Mouse (Mus musculus): ENCODE measurements at regions not wholly inside any gene's neighbourhood (a gene's known extent, or its start where the extent isn't known, plus 50 kb on each side); places are given as distances from the start of the nearest gene placed in this dataset.
"Not testable (repeated sequence)": the region's sequence is repeated elsewhere in the genome, so short reads cannot be mapped to it uniquely, and the experiment has no call there.

- H3K36me3 ChIP-seq: no peaks in the 10 kb centered on the region
- no peaks in the 10 kb centered on the region for H3K9me3 ChIP-seq (replicated peaks)
- H3K4me1 ChIP-seq: peaks cover 25% of the 10 kb centered on the region
- no peak overlapping the region for H3K4me3 ChIP-seq
- no peaks in the 10 kb centered on the region for H3K27me3 ChIP-seq (ENCODE audit: low read depth, poor library complexity, severe bottlenecking)
- H3K27ac ChIP-seq: no peak overlapping the region
- no peak for DNase-seq (ENCODE audit: low spot score)
- 79% methylated on average over 5 of the region's 5 CpGs for WGBS
Measured at GRCm38 (mm10) chr5:75398820-75399219, 175.9 kb upstream of the Kit start.

GRCm38 (mm10) chr5:75401734-75402133 is 173.0 kb upstream of the Kit start:
- Histone ChIP-seq H3K27me3 (ENCODE audit: low read depth, poor library complexity, severe bottlenecking) (no peaks in the 10 kb centered on the region), H3K4me3 (no peak overlapping the region), H3K4me1 (peaks cover 46% of the 10 kb centered on the region), H3K9me3 (replicated peaks) (no peaks in the 10 kb centered on the region), H3K27ac (peak overlapping the region; percentile 19; the same call in 1 of the 2 replicates), H3K36me3 (no peaks in the 10 kb centered on the region)
- DNase-seq (ENCODE audit: low spot score): no peak
- WGBS: 51% methylated on average over 3 of the region's 3 CpGs

- H3K27ac ChIP-seq: 0 out of 2 replicates have a peak overlapping the region, but pooled peaks have one; percentile 34
- 86% methylated on average over 3 of the region's 3 CpGs for WGBS
- DNase-seq (ENCODE audit: low spot score): no peak
- H3K9me3 ChIP-seq (replicated peaks): no peaks in the 10 kb centered on the region
- no peak overlapping the region for H3K4me3 ChIP-seq
- H3K36me3 ChIP-seq: no peaks in the 10 kb centered on the region
- peaks cover 54% of the 10 kb centered on the region for H3K4me1 ChIP-seq
- no peaks in the 10 kb centered on the region for H3K27me3 ChIP-seq (ENCODE audit: low read depth, poor library complexity, severe bottlenecking)
Measured at GRCm38 (mm10) chr5:75402631-75403030, 172.1 kb upstream of the Kit start.

- DNase-seq (ENCODE audit: low spot score): no peak
- 91% methylated on average over 5 of the region's 5 CpGs for WGBS
- Histone ChIP-seq H3K27ac (0 out of 2 replicates have a peak overlapping the region, but pooled peaks have one; percentile 76), H3K4me1 (peaks cover 58% of the 10 kb centered on the region), H3K27me3 (ENCODE audit: low read depth, poor library complexity, severe bottlenecking) (no peaks in the 10 kb centered on the region), H3K36me3 (no peaks in the 10 kb centered on the region), H3K4me3 (no peak overlapping the region), H3K9me3 (replicated peaks) (no peaks in the 10 kb centered on the region)
Measured at GRCm38 (mm10) chr5:75403531-75403930, 171.2 kb upstream of the Kit start.

- Histone ChIP-seq H3K9me3 (replicated peaks) (no peaks in the 10 kb centered on the region), H3K27ac (peak overlapping the region; percentile 76), H3K4me3 (no peak overlapping the region), H3K36me3 (no peaks in the 10 kb centered on the region), H3K4me1 (peaks cover 58% of the 10 kb centered on the region), H3K27me3 (ENCODE audit: low read depth, poor library complexity, severe bottlenecking) (no peaks in the 10 kb centered on the region)
- DNase-seq (ENCODE audit: low spot score): no peak
- WGBS: 36% methylated on average over 9 of the region's 9 CpGs
Measured at GRCm38 (mm10) chr5:75404601-75405285, 170.0 kb upstream of the Kit start.

GRCm38 (mm10) chr5:75405496-75405895 is 169.2 kb upstream of the Kit start:
- Histone ChIP-seq H3K36me3 (no peaks in the 10 kb centered on the region), H3K4me1 (peaks cover 58% of the 10 kb centered on the region), H3K27ac (peak overlapping the region; percentile 63; the same call in 1 of the 2 replicates), H3K27me3 (ENCODE audit: low read depth, poor library complexity, severe bottlenecking) (no peaks in the 10 kb centered on the region), H3K9me3 (replicated peaks) (no peaks in the 10 kb centered on the region), H3K4me3 (no peak overlapping the region)
- no peak for DNase-seq (ENCODE audit: low spot score)
- 69% methylated on average over 7 of the region's 7 CpGs for WGBS

- peaks cover 44% of the 10 kb centered on the region for H3K4me1 ChIP-seq
- WGBS: 74% methylated on average over 10 of the region's 10 CpGs
- H3K27me3 ChIP-seq (ENCODE audit: low read depth, poor library complexity, severe bottlenecking): no peaks in the 10 kb centered on the region
- H3K27ac ChIP-seq: peak overlapping the region; percentile 70
- H3K9me3 ChIP-seq (replicated peaks): no peaks in the 10 kb centered on the region
- DNase-seq (ENCODE audit: low spot score): no peak
- H3K4me3 ChIP-seq: no peak overlapping the region
- H3K36me3 ChIP-seq: no peaks in the 10 kb centered on the region
Measured at GRCm38 (mm10) chr5:75407686-75408085, 167.0 kb upstream of the Kit start.

- no peaks in the 10 kb centered on the region for H3K27me3 ChIP-seq (ENCODE audit: low read depth, poor library complexity, severe bottlenecking)
- no peak overlapping the region for H3K27ac ChIP-seq
- H3K36me3 ChIP-seq: no peaks in the 10 kb centered on the region
- no peak for DNase-seq (ENCODE audit: low spot score)
- H3K4me3 ChIP-seq: no peak overlapping the region
- WGBS: 92% methylated on average over 24 of the region's 24 CpGs
- no peaks in the 10 kb centered on the region for H3K9me3 ChIP-seq (replicated peaks)
- peaks cover 16% of the 10 kb centered on the region for H3K4me1 ChIP-seq
Measured at GRCm38 (mm10) chr5:75410240-75411186, 164.2 kb upstream of the Kit start.

- 96% methylated on average over 2 of the region's 2 CpGs for WGBS
- H3K27ac ChIP-seq; H3K36me3 ChIP-seq; H3K9me3 ChIP-seq (replicated peaks); DNase-seq (ENCODE audit: low spot score); H3K4me3 ChIP-seq; H3K27me3 ChIP-seq (ENCODE audit: low read depth, poor library complexity, severe bottlenecking); H3K4me1 ChIP-seq: not testable (repeated sequence)
Measured at GRCm38 (mm10) chr5:75419282-75419681, 155.4 kb upstream of the Kit start.

- no peaks in the 10 kb centered on the region for H3K27me3 ChIP-seq (ENCODE audit: low read depth, poor library complexity, severe bottlenecking)
- 87% methylated on average over 2 of the region's 2 CpGs for WGBS
- no peak for DNase-seq (ENCODE audit: low spot score)
Measured at GRCm38 (mm10) chr5:75432885-75433284, 141.8 kb upstream of the Kit start.

GRCm38 (mm10) chr5:75437924-75438323 is 136.8 kb upstream of the Kit start:
- WGBS: 90% methylated on average over 5 of the region's 5 CpGs
- Histone ChIP-seq H3K27me3 (ENCODE audit: low read depth, poor library complexity, severe bottlenecking) (no peaks in the 10 kb centered on the region), H3K9me3 (replicated peaks) (no peaks in the 10 kb centered on the region), H3K4me3 (no peak overlapping the region), H3K4me1 (no peaks in the 10 kb centered on the region; the same call in 1 of the 2 replicates), H3K27ac (no peak overlapping the region), H3K36me3 (no peaks in the 10 kb centered on the region)
- no peak for DNase-seq (ENCODE audit: low spot score)

More at GRCm38 (mm10) chr5:75432885-75433284, 141.8 kb upstream of the Kit start:
- Histone ChIP-seq H3K9me3 (replicated peaks) (no peaks in the 10 kb centered on the region), H3K4me3 (no peak overlapping the region), H3K27ac (no peak overlapping the region), H3K36me3 (no peaks in the 10 kb centered on the region), H3K4me1 (0 out of 2 replicates have a peak, but pooled peaks cover 3% of the 10 kb centered on the region)

- H3K27me3 ChIP-seq (ENCODE audit: low read depth, poor library complexity, severe bottlenecking): peaks cover 8% of the 10 kb centered on the region; the same call in 1 of the 2 replicates
- DNase-seq (ENCODE audit: low spot score): no peak
- no peaks in the 10 kb centered on the region for H3K36me3 ChIP-seq
- 91% methylated on average over 3 of the region's 3 CpGs for WGBS
- no peak overlapping the region for H3K4me3 ChIP-seq
- H3K27ac ChIP-seq: no peak overlapping the region
- no peaks in the 10 kb centered on the region for H3K9me3 ChIP-seq (replicated peaks)
- H3K4me1 ChIP-seq: no peaks in the 10 kb centered on the region; the same call in 1 of the 2 replicates
Measured at GRCm38 (mm10) chr5:75444024-75444604, 130.6 kb upstream of the Kit start.

All from limb, embryonic 10.5 days (tissue).